Mouse (Mus musculus) embryo, embryonic 10.5 days (tissue): Measurements from ENCODE around the gene Gpr31b.
"Not testable (repeated sequence)": the region's sequence is repeated elsewhere in the genome, so short reads cannot be mapped to it uniquely, and the experiment has no call there.

Source experiments
- DNase-seq: peaks from one replicate; pipeline ENCODE4 v3.0.0-alpha.2; 2015; ENCODE audit warnings: low spot score

Gene Gpr31b

GRCm38 (mm10) chr17:13052124-13052813 lies at the start of gene Gpr31b:
Gene Gpr31b, minus strand, starts transcription at chr17:13052296.
- DNase-seq: not testable (repeated sequence)

DNA sequence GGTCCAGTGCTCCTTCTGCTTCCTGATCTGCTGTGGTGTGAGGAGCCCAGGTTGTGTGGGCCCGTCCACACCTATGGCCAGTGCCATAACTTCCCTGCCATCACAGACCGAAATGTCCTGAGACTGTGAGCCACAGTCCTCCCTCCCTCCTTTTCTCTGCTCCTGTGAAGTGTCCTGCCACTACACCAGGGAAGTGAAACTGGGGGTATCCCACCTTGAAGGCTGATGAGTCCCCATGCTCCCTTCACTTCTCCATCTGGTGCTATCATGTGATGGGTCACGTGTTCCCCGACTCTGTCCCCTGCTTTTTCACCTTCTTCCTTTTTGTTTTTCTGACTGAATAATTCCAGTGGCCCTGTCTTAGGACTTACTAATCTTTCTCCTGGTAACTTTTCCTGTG lies 40.9 kb upstream of the Gpr31b start:
- DNase-seq: not testable (repeated sequence)

DNA sequence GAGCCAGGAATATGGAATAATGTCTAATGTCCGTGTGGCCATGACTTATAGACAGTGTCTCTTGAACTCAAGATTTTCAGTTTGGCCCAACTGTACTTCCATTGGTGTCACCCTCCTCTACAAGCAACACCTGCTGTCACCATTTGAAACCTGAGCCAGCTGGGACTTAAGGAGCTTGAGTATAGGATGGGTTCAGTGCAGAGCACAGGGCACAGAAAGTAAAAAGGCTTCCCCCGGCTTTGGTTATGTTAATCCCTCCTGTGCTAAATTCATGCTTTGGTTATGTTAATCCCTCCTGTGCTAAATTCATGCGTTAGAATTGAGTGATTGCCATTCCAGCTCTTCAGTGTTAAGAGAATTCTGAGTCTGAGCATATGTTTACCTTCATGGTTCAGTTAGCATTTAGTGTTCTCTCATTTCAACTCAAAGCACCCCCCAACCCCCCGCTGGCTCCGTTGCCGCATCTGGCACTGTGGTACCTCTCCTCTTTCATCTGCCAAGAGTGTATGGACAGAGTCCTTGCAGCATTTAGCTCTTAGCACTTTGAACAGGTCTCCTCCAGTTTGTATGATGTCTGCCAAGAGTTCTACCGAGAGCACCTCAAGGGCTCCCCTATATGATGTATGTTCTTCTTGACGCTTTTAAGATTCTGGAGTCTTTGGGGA lies 40.1 kb upstream of the Gpr31b start:
- DNase-seq: not testable (repeated sequence)

GRCm38 (mm10) chr17:13091510-13091909 lies 39.4 kb upstream of the Gpr31b start:
- not testable (repeated sequence) for DNase-seq

GRCm38 (mm10) chr17:13069227-13069626 lies 17.1 kb upstream of the Gpr31b start:
- DNase-seq: not testable (repeated sequence)

- DNase-seq: not testable (repeated sequence)
Observed at GRCm38 (mm10) chr17:13067864-13068385, 15.8 kb upstream of the Gpr31b start.

DNA sequence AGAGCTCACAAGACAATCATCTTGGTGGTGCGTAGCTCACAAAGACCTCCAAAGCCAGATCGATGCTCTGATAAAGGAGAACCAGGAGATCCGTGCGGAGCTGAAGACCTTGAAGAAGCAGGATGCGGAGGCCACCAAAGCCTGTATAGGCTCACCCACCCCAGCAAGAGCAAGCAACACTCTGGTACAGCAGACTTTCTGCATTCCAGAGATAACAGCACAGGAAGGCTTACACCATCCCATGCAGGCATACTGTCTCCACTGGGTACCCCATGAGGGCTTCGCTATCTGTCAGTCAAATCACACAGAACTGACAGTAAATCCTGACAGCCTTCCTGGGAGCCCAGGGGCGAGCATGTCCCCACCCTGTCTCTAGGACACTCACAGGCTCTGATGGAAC lies 10.8 kb upstream of the Gpr31b start:
- DNase-seq: not testable (repeated sequence)

DNA sequence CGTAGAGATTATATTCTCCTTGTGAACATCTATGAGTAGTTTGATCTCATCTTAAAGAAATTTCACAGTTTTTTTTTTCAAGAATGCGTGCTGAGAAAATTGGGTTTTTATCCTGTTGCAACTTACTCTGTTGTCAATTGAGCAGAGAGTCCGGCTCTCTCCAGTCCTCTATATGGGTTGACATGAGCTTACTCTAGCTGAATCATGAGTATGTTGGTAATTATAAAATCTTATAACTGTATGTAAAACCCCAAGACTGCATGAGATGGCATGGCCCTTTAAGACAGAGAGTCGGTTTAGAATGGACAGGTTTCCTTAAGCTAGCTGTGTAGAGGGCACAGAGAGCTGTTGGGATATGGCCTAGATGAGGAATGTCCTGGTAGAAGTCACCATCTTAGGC lies 8.7 kb upstream of the Gpr31b start, which contains the start of gene Tcp10b:
Gene Tcp10b (plus strand): TSS at position 301 of the 400 bp plus-strand sequence.
- DNase-seq: not testable (repeated sequence)

- peak; percentile 76 for DNase-seq
Observed at GRCm38 (mm10) chr17:13043846-13044673, 8.0 kb downstream of the Gpr31b start.

GRCm38 (mm10) chr17:13036627-13037192 lies 15.4 kb downstream of the Gpr31b start:
- not testable (repeated sequence) for DNase-seq

DNA sequence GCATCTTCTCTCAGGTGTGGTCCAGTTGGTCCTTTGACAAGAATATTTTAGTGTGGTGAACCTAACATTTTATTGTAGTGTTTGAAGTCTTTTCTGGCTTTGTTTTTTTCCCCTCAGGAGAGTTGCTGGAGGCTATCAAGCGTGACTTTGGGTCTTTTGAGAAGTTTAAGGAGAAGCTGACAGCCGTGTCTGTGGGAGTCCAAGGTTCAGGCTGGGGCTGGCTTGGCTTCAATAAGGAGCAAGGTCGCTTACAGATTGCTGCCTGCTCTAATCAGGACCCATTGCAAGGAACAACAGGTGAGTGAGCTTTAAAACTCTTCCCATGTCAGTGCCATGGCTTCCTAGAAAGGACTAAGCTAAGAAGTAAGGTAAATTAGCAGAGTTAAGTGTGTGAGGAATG lies 38.8 kb downstream of the Gpr31b start:
- DNase-seq: no peak

DNA sequence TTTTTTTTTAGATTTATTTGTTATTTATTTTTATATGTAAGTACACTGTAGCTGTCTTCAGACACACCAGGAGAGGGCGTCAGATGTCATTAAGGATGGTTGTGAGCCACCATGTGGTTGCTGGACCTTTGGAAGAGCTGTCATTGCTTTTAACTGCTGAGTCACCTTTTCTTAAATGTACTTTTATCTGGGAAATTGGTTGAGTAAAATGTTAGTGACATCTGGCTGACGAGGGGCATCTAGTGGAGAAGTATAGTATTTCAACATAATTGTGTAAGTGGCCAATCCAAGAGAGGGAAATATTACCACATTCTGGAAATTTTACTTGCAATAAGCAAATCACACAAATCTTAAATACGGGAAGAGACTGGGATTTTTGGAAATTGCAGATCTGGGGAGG lies 42.2 kb downstream of the Gpr31b start:
- DNase-seq: peak; percentile 75

DNA sequence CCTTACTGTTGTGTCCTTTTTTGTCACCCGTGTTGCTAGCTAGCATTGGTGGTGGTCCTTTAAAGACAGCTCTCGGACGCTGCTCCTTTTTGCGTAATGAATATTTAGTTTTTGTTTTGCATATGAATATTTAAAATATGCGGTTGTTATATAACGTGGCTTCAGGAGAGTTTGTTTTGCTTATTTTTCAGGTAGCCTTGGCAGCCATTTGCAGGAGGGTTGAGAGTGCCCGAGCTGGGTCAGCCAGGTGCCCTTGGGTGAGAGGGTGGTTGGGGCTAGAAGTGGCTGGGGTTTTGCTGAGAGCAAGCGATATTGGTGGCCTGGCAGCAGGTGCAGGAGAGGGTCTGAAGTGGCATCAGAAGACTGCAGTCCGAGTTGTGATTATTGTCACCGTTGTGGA lies 43.6 kb downstream of the Gpr31b start:
- DNase-seq: no peak

DNA sequence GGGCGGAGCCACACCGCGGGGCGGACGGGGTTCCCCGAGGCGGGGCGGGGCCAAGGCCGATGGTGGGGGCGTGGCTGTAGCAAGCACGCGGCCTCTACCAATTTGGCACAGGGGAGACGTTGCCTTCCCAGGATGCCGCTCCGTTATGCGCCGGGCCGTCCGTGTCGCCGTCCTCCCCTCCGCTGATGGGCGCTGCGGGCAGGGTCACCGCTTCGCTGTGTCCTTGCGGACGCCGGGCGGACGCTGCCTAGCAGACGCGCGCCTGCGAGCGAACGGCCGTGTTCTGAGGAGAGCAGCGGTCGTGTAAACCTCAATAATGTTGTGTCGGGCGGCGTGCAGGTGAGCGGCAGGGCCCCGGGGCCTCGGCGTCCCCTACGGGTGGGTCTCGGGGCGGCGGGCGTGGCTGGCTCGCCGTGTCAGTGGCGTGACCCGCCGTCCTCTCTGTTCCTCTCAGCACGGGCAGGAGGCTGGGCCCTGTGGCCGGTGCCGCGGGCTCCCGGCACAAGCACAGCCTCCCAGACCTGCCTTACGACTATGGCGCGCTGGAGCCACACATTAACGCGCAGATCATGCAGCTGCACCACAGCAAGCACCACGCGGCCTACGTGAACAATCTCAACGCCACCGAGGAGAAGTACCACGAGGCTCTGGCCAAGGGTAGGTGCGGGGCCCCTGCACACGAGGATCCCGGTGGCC lies 44.2 kb downstream of the Gpr31b start:
- DNase-seq: peak; percentile 98

- no peak for DNase-seq
Observed at GRCm38 (mm10) chr17:13006984-13007383, 45.1 kb downstream of the Gpr31b start.

GRCm38 (mm10) chr17:13006546-13006945 lies 45.5 kb downstream of the Gpr31b start, which contains the start of gene Sod2:
Gene Sod2, plus strand, starts transcription at chr17:13006846.
- not testable (repeated sequence) for DNase-seq

- not testable (repeated sequence) for DNase-seq
Observed at GRCm38 (mm10) chr17:13004436-13004835, 47.7 kb downstream of the Gpr31b start.

DNA sequence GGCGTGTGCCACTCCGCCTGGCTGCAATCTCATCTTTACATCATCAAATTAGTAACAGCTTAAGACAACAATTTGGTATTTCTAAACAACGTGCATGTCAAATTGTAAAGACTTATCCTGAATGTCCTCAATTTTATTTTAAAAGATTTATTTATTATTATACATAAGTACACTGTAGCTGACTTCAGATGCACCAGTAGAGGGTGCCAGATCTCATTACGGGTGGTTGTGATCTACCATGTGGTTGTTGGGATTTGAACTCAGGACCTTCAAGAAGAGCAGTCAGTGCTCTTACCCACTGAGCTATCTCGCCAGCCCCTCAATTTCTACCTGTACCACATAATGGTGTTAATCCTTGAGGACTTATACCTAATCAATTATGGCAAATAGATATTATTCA lies 49.9 kb downstream of the Gpr31b start:
- not testable (repeated sequence) for DNase-seq
